Mouse (Mus musculus): ENCODE measurements at regions not wholly inside any gene's neighbourhood (a gene's known extent, or its start where the extent isn't known, plus 50 kb on each side); places are given as distances from the start of the nearest gene placed in this dataset.

- no peak for DNase-seq (ENCODE audit: extremely low read depth, low read depth)
Observed at GRCm38 (mm10) chr4:89505368-89505819, 173.8 kb upstream of the Dmrta1 start.

GRCm38 (mm10) chr4:89500232-89500631, 179.0 kb upstream of the Dmrta1 start:
- no peak for DNase-seq (ENCODE audit: extremely low read depth, low read depth)

- no peak for DNase-seq (ENCODE audit: extremely low read depth, low read depth)
Observed at GRCm38 (mm10) chr4:89490947-89491346, 180.1 kb upstream of the Cdkn2b start.

- DNase-seq (ENCODE audit: extremely low read depth, low read depth) = peak; percentile 71
Observed at GRCm38 (mm10) chr4:89487416-89488165, 176.8 kb upstream of the Cdkn2b start.

- peak; percentile 72 for DNase-seq (ENCODE audit: extremely low read depth, low read depth)
Observed at GRCm38 (mm10) chr4:89486963-89487362, 176.1 kb upstream of the Cdkn2b start.

GRCm38 (mm10) chr4:89485981-89486531, 175.2 kb upstream of the Cdkn2b start:
- DNase-seq (ENCODE audit: extremely low read depth, low read depth) = peak; percentile 71

GRCm38 (mm10) chr4:89478646-89479237, 167.9 kb upstream of the Cdkn2b start:
- DNase-seq (ENCODE audit: extremely low read depth, low read depth) = no peak

- DNase-seq (ENCODE audit: extremely low read depth, low read depth) = no peak
Observed at GRCm38 (mm10) chr4:89475848-89476247, 165.0 kb upstream of the Cdkn2b start.

- no peak for DNase-seq (ENCODE audit: extremely low read depth, low read depth)
Observed at GRCm38 (mm10) chr4:89474836-89475541, 164.2 kb upstream of the Cdkn2b start.

GRCm38 (mm10) chr4:89471426-89471825, 160.6 kb upstream of the Cdkn2b start:
- DNase-seq (ENCODE audit: extremely low read depth, low read depth) = no peak

- no peak for DNase-seq (ENCODE audit: extremely low read depth, low read depth)
Observed at GRCm38 (mm10) chr4:89470756-89471155, 159.9 kb upstream of the Cdkn2b start.

- DNase-seq (ENCODE audit: extremely low read depth, low read depth) = no peak
Observed at GRCm38 (mm10) chr4:89469883-89470282, 159.0 kb upstream of the Cdkn2b start.

GRCm38 (mm10) chr4:89469406-89469805, 158.6 kb upstream of the Cdkn2b start:
- no peak for DNase-seq (ENCODE audit: extremely low read depth, low read depth)

GRCm38 (mm10) chr4:89466766-89467165, 155.9 kb upstream of the Cdkn2b start:
- no peak for DNase-seq (ENCODE audit: extremely low read depth, low read depth)

- no peak for DNase-seq (ENCODE audit: extremely low read depth, low read depth)
Observed at GRCm38 (mm10) chr4:89463121-89463520, 152.3 kb upstream of the Cdkn2b start.

- DNase-seq (ENCODE audit: extremely low read depth, low read depth) = no peak
Observed at GRCm38 (mm10) chr4:89460170-89460762, 149.4 kb upstream of the Cdkn2b start.

GRCm38 (mm10) chr4:89459346-89459666, 148.5 kb upstream of the Cdkn2b start:
- no peak for DNase-seq (ENCODE audit: extremely low read depth, low read depth)

- peak; percentile 91 for DNase-seq (ENCODE audit: extremely low read depth, low read depth)
Observed at GRCm38 (mm10) chr4:89458628-89459345, 147.9 kb upstream of the Cdkn2b start.

GRCm38 (mm10) chr4:89457861-89458260, 147.0 kb upstream of the Cdkn2b start:
- DNase-seq (ENCODE audit: extremely low read depth, low read depth) = no peak

GRCm38 (mm10) chr4:89454926-89455325, 144.1 kb upstream of the Cdkn2b start:
- DNase-seq (ENCODE audit: extremely low read depth, low read depth) = no peak

- no peak for DNase-seq (ENCODE audit: extremely low read depth, low read depth)
Observed at GRCm38 (mm10) chr4:89453051-89453450, 142.2 kb upstream of the Cdkn2b start.
